Mouse (Mus musculus) heart, postnatal 0 days (tissue): Measurements from ENCODE around the gene Cyb561d1. TPM values are rescaled to one million over a fixed set of nuclear protein-coding genes. Genes with fewer than 3 reads are reported as not detected.
"Not testable (repeated sequence)": the region's sequence is repeated elsewhere in the genome, so short reads cannot be mapped to it uniquely, and the experiment has no call there.

ENCODE experiments used
- ATAC-seq: fragments of 200-750 bp; cut with Nextera tagmentation; 2 replicates; pipeline ENCODE4 v1.8.0; 2017; ENCODE audit warnings: low read depth, moderate number of reproducible peaks, moderate library complexity; ENCODE audit not compliant: insufficient read depth
- DNase-seq: peaks from one replicate; pipeline ENCODE4 v3.0.0-alpha.2; 2016; ENCODE audit warnings: low spot score
- H3K27ac ChIP-seq: fragments of 300-500 bp; sonication (generic); 2 replicates; pipeline ENCODE4 v1.5.1; 2014; ENCODE audit warnings: low read depth, mild to moderate bottlenecking
- H3K27me3 ChIP-seq: fragments of 300-500 bp; sonication (generic); 2 replicates; pipeline ENCODE4 v1.6.1; 2014; ENCODE audit warnings: low read length, mixed read lengths; ENCODE audit not compliant: control insufficient read depth, insufficient read depth
- H3K36me3 ChIP-seq: fragments of 300-500 bp; sonication (generic); replicated peaks from 2 replicates; pipeline ENCODE4 v1.6.1; 2014; ENCODE audit warnings: low read length, mixed read lengths; ENCODE audit not compliant: control insufficient read depth, insufficient read depth
- H3K4me1 ChIP-seq: fragments of 300-500 bp; sonication (generic); 2 replicates; pipeline ENCODE4 v1.6.1; 2014; ENCODE audit warnings: antibody characterized with exemption; ENCODE audit not compliant: control insufficient read depth, insufficient read depth
- H3K4me2 ChIP-seq: fragments of 300-500 bp; sonication (generic); 2 replicates; pipeline ENCODE4 v1.6.1; 2014; ENCODE audit warnings: low read depth, mild to moderate bottlenecking, low read length, moderate library complexity
- H3K4me3 ChIP-seq: fragments of 300-500 bp; sonication (generic); 2 replicates; pipeline ENCODE4 v1.5.1; 2014; ENCODE audit warnings: low read depth, low read length
- H3K9ac ChIP-seq: fragments of 300-500 bp; sonication (generic); replicated peaks from 2 replicates; pipeline ENCODE4 v1.6.1; 2014; ENCODE audit warnings: low read depth, low read length, mixed read lengths
- H3K9me3 ChIP-seq: fragments of 300-500 bp; sonication (generic); replicated peaks from 2 replicates; pipeline ENCODE4 v1.6.1; 2016; ENCODE audit warnings: low read length; ENCODE audit not compliant: control insufficient read depth
- CTCF ChIP-seq: IDR thresholded peaks from 2 replicates; pipeline ENCODE4 v1.5.1; 2016; ENCODE audit warnings: antibody characterized with exemption, control low read depth, low read depth
- EP300 ChIP-seq: IDR thresholded peaks from 2 replicates; pipeline ENCODE4 v1.6.1; 2016; ENCODE audit warnings: antibody characterized with exemption, low read depth
- WGBS: fragments of 180-500 bp; shearing (Covaris S2); extraction: QIAGEN DNeasy Blood & Tissue Kit; methylation state at CpG from one replicate; pipeline ENCODE4 v1.1.7; 2014; 5-methylcytosine and 5-hydroxymethylcytosine counted together
- polyA plus RNA-seq: library from polyadenylated mRNA; unstranded; fragments of >200 nt; fragmentation: Nextera tagmentation; extraction: Ambion mirVana; gene quantifications from 2 replicates; pipeline ENCODE4 v1.2.1, GENCODE M21; 2015
- total RNA-seq: library from RNA; depleted of rRNA; stranded (reverse); fragments of >200 nt; gene quantifications from 2 replicates; pipeline ENCODE4 v1.2.3, GENCODE M21; 2014; ENCODE audit warnings: low replicate concordance; rRNA removed

The Cyb561d1 gene
- total RNA-seq (4.0 and 4.7 TPM in 2 replicates), polyA plus RNA-seq (3.4 and 3.5 TPM in 2 replicates)

GRCm38 (mm10) chr3:108200329-108201323 is at the start of gene Cyb561d1:
Gene Cyb561d1, minus strand, starts transcription at chr3:108201212.
- Histone ChIP-seq H3K4me3 (peak within 1 kb of the TSS; percentile 92), H3K9ac (peak within 1 kb of the TSS; percentile 66), H3K9me3 (no peaks in the 10 kb centered on the region), H3K27ac (peak within 1 kb of the TSS; percentile 92), H3K4me2 (peak within 1 kb of the TSS; percentile 77), H3K27me3 (no peaks in the 10 kb centered on the region), H3K4me1 (peaks cover 19% of the 10 kb centered on the region), H3K36me3 (peaks cover 18% of the 10 kb centered on the region; the same call in 1 of the 2 replicates)
- DNase-seq (peak; percentile 90), ATAC-seq (peak; percentile 90)
- TF ChIP-seq EP300, result peak; percentile 44; the same call in 1 of the 2 replicates
- peak; percentile 53 for TF ChIP-seq CTCF
- WGBS, result 3% methylated on average over 44 of the region's 44 CpGs

DNA sequence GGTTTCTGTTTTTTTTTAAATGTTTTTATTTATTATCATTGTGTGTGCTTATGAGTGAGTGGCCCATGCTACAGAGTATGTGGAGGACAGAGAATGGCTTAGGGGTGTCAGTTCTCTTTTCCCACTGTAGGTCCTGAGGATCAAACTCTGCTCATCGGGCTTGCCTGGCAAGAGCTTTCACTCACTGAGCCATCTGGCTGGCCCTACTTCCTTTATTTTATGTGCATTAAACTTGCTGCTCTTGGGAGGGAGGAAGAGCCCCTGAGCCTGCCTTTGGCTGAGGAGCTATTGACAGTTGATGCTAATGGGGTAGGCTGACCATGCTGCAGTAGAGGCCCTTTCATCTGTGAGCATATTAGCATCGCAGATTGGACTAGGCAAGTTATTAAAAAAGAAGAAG is 45.8 kb upstream of the Cyb561d1 start:
- TF ChIP-seq EP300, result no peak
- TF ChIP-seq CTCF, result no peak
- H3K4me2 ChIP-seq, result no peak overlapping the region
- no peaks in the 10 kb centered on the region for H3K36me3 ChIP-seq
- no peak overlapping the region for H3K9ac ChIP-seq
- no peaks in the 10 kb centered on the region for H3K27me3 ChIP-seq
- H3K27ac ChIP-seq, result no peak overlapping the region
- DNase-seq, result no peak
- no peak for ATAC-seq
- no peak overlapping the region for H3K4me3 ChIP-seq
- H3K9me3 ChIP-seq, result no peaks in the 10 kb centered on the region
- WGBS, result 69% methylated on average over 2 of the region's 2 CpGs
- no peaks in the 10 kb centered on the region for H3K4me1 ChIP-seq

DNA sequence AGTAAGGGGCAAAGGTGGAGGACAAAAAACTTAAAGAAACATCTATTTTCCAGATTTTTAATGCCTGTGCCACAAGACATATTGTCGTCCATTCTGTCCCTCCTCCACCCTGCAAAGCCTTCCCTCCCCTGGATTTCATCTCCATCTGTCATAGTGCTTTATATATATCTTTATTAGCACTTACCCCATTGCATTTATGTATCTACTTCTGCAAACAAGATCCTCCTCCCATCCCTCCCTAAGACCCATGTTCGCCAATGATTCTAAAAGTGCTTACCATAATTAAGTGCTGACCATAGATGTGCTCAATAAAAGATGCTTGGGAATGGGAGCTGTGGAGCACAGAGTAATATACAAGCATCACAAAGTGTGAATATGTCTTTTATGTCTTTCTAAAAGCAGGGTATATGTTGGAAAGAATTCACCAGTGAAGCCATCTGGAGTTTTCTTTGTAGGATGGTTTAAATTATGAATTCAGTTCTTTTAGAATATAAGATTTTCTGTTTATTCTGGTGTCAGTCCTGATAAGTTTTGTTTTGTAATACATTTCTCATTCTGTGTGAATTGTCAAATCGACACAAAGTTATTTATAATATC is 40.3 kb upstream of the Cyb561d1 start:
- no peaks in the 10 kb centered on the region for H3K9me3 ChIP-seq
- no peak overlapping the region for H3K4me3 ChIP-seq
- no peak overlapping the region for H3K4me2 ChIP-seq
- no peaks in the 10 kb centered on the region for H3K27me3 ChIP-seq
- no peak for TF ChIP-seq CTCF
- no peak for TF ChIP-seq EP300
- WGBS, result 76% methylated on average over 3 of the region's 3 CpGs
- ATAC-seq, result no peak
- H3K9ac ChIP-seq, result no peak overlapping the region
- no peak for DNase-seq
- no peaks in the 10 kb centered on the region for H3K36me3 ChIP-seq
- no peak overlapping the region for H3K27ac ChIP-seq
- H3K4me1 ChIP-seq, result no peaks in the 10 kb centered on the region

DNA sequence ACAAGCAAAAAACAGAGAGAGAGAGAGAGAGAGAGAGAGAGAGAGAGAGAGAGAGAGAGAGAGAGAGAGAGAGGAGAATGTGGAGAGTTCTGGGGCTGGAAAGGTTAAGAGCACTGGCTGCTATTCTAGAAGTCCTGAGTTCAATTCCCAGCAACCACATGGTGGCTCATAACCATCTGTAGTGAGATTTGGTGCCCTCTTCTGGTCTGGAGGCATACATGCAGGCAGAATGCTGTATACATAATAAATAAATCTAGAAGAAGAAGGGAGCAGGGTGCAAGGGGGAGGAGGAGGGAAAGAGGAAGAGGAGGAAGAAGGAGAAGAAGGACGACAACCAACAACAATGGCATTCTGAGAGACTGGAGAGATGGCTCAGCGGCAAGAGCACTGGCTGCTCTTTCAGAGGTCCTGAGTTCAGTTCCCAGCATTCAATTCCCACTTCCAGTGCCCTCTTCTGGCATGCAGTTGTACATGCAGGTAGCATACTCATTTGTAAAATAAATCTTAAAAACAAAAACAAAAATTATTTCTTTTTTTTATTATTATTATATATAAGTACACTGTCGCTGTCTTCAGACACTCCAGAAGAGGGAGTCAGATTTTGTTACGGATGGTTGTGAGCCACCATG is 36.6 kb upstream of the Cyb561d1 start:
- not testable (repeated sequence) for ATAC-seq, H3K27me3 ChIP-seq, H3K27ac ChIP-seq, H3K4me2 ChIP-seq, H3K4me3 ChIP-seq, H3K9ac ChIP-seq, H3K9me3 ChIP-seq, DNase-seq, H3K4me1 ChIP-seq, H3K36me3 ChIP-seq
- 78% methylated on average over 4 of the region's 4 CpGs for WGBS
- peak; percentile 6; the same call in 1 of the 2 replicates for TF ChIP-seq CTCF

GRCm38 (mm10) chr3:108231646-108232045 is 30.6 kb upstream of the Cyb561d1 start:
- Histone ChIP-seq H3K36me3 (no peaks in the 10 kb centered on the region), H3K9ac (no peak overlapping the region), H3K27me3 (peaks cover 9% of the 10 kb centered on the region), H3K4me1 (no peaks in the 10 kb centered on the region), H3K4me2 (no peak overlapping the region), H3K9me3 (no peaks in the 10 kb centered on the region), H3K27ac (no peak overlapping the region), H3K4me3 (no peak overlapping the region)
- WGBS, result 72% methylated on average over 4 of the region's 4 CpGs
- no peak for DNase-seq
- TF ChIP-seq EP300 (no peak), CTCF (no peak)
- no peak for ATAC-seq
